Mouse (Mus musculus) embryonic facial prominence, embryonic 15.5 days (tissue): ENCODE data around the gene Wnt10a. TPM values are rescaled to one million over a fixed set of nuclear protein-coding genes. Genes with fewer than 3 reads are reported as not detected.

Experiments
- ATAC-seq: fragments of 200-750 bp; cut with Nextera tagmentation; 2 replicates; pipeline ENCODE4 v1.8.0; 2017; ENCODE audit warnings: low read depth, moderate TSS enrichment; ENCODE audit not compliant: insufficient number of reproducible peaks, low FRiP score, low TSS enrichment
- H3K27ac ChIP-seq: fragments of 300-500 bp; sonication (generic); replicated peaks from 2 replicates; pipeline ENCODE4 v1.5.1; 2015; ENCODE audit warnings: mild to moderate bottlenecking, inconsistent platforms
- H3K27me3 ChIP-seq: fragments of 300-500 bp; sonication (generic); 2 replicates; pipeline ENCODE4 v1.6.1; 2015; ENCODE audit warnings: inconsistent platforms
- H3K36me3 ChIP-seq: fragments of 300-500 bp; sonication (generic); 2 replicates; pipeline ENCODE4 v1.6.1; 2015; ENCODE audit warnings: mild to moderate bottlenecking, inconsistent platforms
- H3K4me1 ChIP-seq: fragments of 300-500 bp; sonication (generic); 2 replicates; pipeline ENCODE4 v1.6.1; 2015; ENCODE audit warnings: inconsistent platforms
- H3K4me2 ChIP-seq: fragments of 300-500 bp; sonication (generic); replicated peaks from 2 replicates; pipeline ENCODE4 v1.6.1; 2015; ENCODE audit warnings: mild to moderate bottlenecking, inconsistent platforms
- H3K4me3 ChIP-seq: fragments of 300-500 bp; sonication (generic); replicated peaks from 2 replicates; pipeline ENCODE4 v1.5.1; 2015; ENCODE audit warnings: mild to moderate bottlenecking, inconsistent platforms
- H3K9ac ChIP-seq: fragments of 300-500 bp; sonication (generic); 2 replicates; pipeline ENCODE4 v1.6.1; 2015; ENCODE audit warnings: inconsistent platforms
- H3K9me3 ChIP-seq: fragments of 300-500 bp; sonication (generic); replicated peaks from 2 replicates; pipeline ENCODE4 v1.6.1; 2016; ENCODE audit warnings: inconsistent platforms
- WGBS: fragments of 180-500 bp; shearing (Covaris S2); methylation state at CpG from one replicate; pipeline ENCODE4 v1.1.7; 2015; 5-methylcytosine and 5-hydroxymethylcytosine counted together
- polyA plus RNA-seq: library from polyadenylated mRNA; unstranded; fragments of >200 nt; fragmentation: Nextera tagmentation; extraction: Ambion mirVana; gene quantifications from 2 replicates; pipeline ENCODE4 v1.2.1, GENCODE M21; 2015

The Wnt10a gene
- polyA plus RNA-seq, 1 experiment from 2014 or later = 13.3 TPM

- H3K9ac ChIP-seq = 0 out of 2 replicates have a peak overlapping the region, but pooled peaks have one; percentile 35
- peak overlapping the region; percentile 92 for H3K4me2 ChIP-seq
- H3K4me1 ChIP-seq = peaks cover 47% of the 10 kb centered on the region
- H3K27ac ChIP-seq = no peak overlapping the region; the same call in 1 of the 2 replicates
- H3K27me3 ChIP-seq = peaks cover 56% of the 10 kb centered on the region
- H3K36me3 ChIP-seq = no peaks in the 10 kb centered on the region
- ATAC-seq = no peak
- peak overlapping the region; percentile 54 for H3K4me3 ChIP-seq
- no peaks in the 10 kb centered on the region for H3K9me3 ChIP-seq
- 3% methylated on average over 35 of the region's 35 CpGs for WGBS
Observed at GRCm38 (mm10) chr1:74770727-74771466, 20.4 kb upstream of the Wnt10a start.

- Histone ChIP-seq H3K27ac (no peak overlapping the region), H3K9me3 (no peaks in the 10 kb centered on the region), H3K4me1 (peaks cover 47% of the 10 kb centered on the region), H3K4me2 (peak overlapping the region; percentile 92), H3K4me3 (peak overlapping the region; percentile 54), H3K9ac (peak overlapping the region; percentile 35; the same call in 1 of the 2 replicates), H3K27me3 (peaks cover 56% of the 10 kb centered on the region), H3K36me3 (no peaks in the 10 kb centered on the region)
- peak; percentile 13; the same call in 1 of the 2 replicates for ATAC-seq
- 0% methylated on average over 25 of the region's 26 CpGs for WGBS
Observed at GRCm38 (mm10) chr1:74771467-74771844, 19.9 kb upstream of the Wnt10a start.

GRCm38 (mm10) chr1:74771845-74771930 lies 19.6 kb upstream of the Wnt10a start, which contains the start of gene Wnt6:
TSS of gene Wnt6 (plus strand) at chr1:74771892.
- Histone ChIP-seq H3K4me3 (peak within 1 kb of the TSS; percentile 54), H3K4me1 (peaks cover 47% of the 10 kb centered on the region), H3K9ac (peak within 1 kb of the TSS; percentile 35), H3K27me3 (peaks cover 56% of the 10 kb centered on the region), H3K27ac (peak within 1 kb of the TSS; percentile 69), H3K36me3 (no peaks in the 10 kb centered on the region), H3K9me3 (no peaks in the 10 kb centered on the region), H3K4me2 (peak within 1 kb of the TSS; percentile 92)
- WGBS = no CpG with 5 or more reads among the region's 8 CpGs
- ATAC-seq = no peak; the same call in 1 of the 2 replicates

GRCm38 (mm10) chr1:74771931-74772620 lies 19.2 kb upstream of the Wnt10a start:
- WGBS = under 1% methylated on average over 47 of the region's 51 CpGs
- H3K27ac ChIP-seq = peak overlapping the region; percentile 69
- ATAC-seq = 0 out of 2 replicates have a peak, but pooled peaks have one; percentile 7

GRCm38 (mm10) chr1:74773136-74773535 lies 18.2 kb upstream of the Wnt10a start:
- WGBS = under 1% methylated on average over 15 of the region's 15 CpGs
- Histone ChIP-seq H3K4me2 (peak overlapping the region; percentile 92), H3K27me3 (peaks cover 56% of the 10 kb centered on the region), H3K4me1 (peaks cover 47% of the 10 kb centered on the region), H3K9me3 (no peaks in the 10 kb centered on the region), H3K27ac (0 out of 2 replicates have a peak overlapping the region, but pooled peaks have one; percentile 69), H3K9ac (no peak overlapping the region), H3K36me3 (no peaks in the 10 kb centered on the region), H3K4me3 (peak overlapping the region; percentile 54)
- peak; percentile 86 for ATAC-seq

More at GRCm38 (mm10) chr1:74771931-74772620, 19.2 kb upstream of the Wnt10a start:
- Histone ChIP-seq H3K4me2 (peak overlapping the region; percentile 92), H3K4me1 (peaks cover 47% of the 10 kb centered on the region), H3K9ac (peak overlapping the region; percentile 35), H3K9me3 (no peaks in the 10 kb centered on the region), H3K27me3 (peaks cover 56% of the 10 kb centered on the region), H3K36me3 (no peaks in the 10 kb centered on the region), H3K4me3 (peak overlapping the region; percentile 54)

GRCm38 (mm10) chr1:74774062-74774461 lies 17.3 kb upstream of the Wnt10a start:
- peaks cover 47% of the 10 kb centered on the region for H3K4me1 ChIP-seq
- no peak overlapping the region for H3K27ac ChIP-seq
- WGBS = 16% methylated on average over 7 of the region's 7 CpGs
- H3K27me3 ChIP-seq = peaks cover 51% of the 10 kb centered on the region
- H3K9me3 ChIP-seq = no peaks in the 10 kb centered on the region
- peak overlapping the region; percentile 92 for H3K4me2 ChIP-seq
- ATAC-seq = no peak
- no peak overlapping the region for H3K9ac ChIP-seq
- peak overlapping the region; percentile 54 for H3K4me3 ChIP-seq
- no peaks in the 10 kb centered on the region for H3K36me3 ChIP-seq

GRCm38 (mm10) chr1:74775816-74776215 lies 15.5 kb upstream of the Wnt10a start:
- no peak overlapping the region for H3K9ac ChIP-seq
- 13% methylated on average over 5 of the region's 5 CpGs for WGBS
- peaks cover 44% of the 10 kb centered on the region for H3K27me3 ChIP-seq

GRCm38 (mm10) chr1:74778934-74779486 lies 12.3 kb upstream of the Wnt10a start:
- Histone ChIP-seq H3K9me3 (no peaks in the 10 kb centered on the region), H3K4me3 (no peak overlapping the region), H3K27me3 (peaks cover 52% of the 10 kb centered on the region), H3K4me1 (peaks cover 33% of the 10 kb centered on the region), H3K27ac (no peak overlapping the region), H3K9ac (no peak overlapping the region), H3K36me3 (no peaks in the 10 kb centered on the region), H3K4me2 (no peak overlapping the region)
- WGBS = 37% methylated on average over 3 of the region's 3 CpGs
- no peak for ATAC-seq

More at GRCm38 (mm10) chr1:74775816-74776215, 15.5 kb upstream of the Wnt10a start:
- no peak overlapping the region for H3K4me3 ChIP-seq
- H3K27ac ChIP-seq = no peak overlapping the region; the same call in 1 of the 2 replicates
- no peaks in the 10 kb centered on the region for H3K9me3 ChIP-seq
- H3K4me1 ChIP-seq = peaks cover 32% of the 10 kb centered on the region
- no peak for ATAC-seq
- H3K4me2 ChIP-seq = peak overlapping the region; percentile 20
- H3K36me3 ChIP-seq = no peaks in the 10 kb centered on the region

GRCm38 (mm10) chr1:74782045-74782444 lies 9.3 kb upstream of the Wnt10a start:
- Histone ChIP-seq H3K9me3 (no peaks in the 10 kb centered on the region), H3K9ac (no peak overlapping the region), H3K4me3 (no peak overlapping the region), H3K36me3 (no peaks in the 10 kb centered on the region), H3K27ac (no peak overlapping the region), H3K4me2 (peak overlapping the region; percentile 11; the same call in 1 of the 2 replicates), H3K27me3 (peaks cover 68% of the 10 kb centered on the region), H3K4me1 (peaks cover 35% of the 10 kb centered on the region)
- WGBS = 18% methylated on average over 14 of the region's 14 CpGs
- no peak for ATAC-seq

- H3K9me3 ChIP-seq = no peaks in the 10 kb centered on the region
- no peaks in the 10 kb centered on the region for H3K36me3 ChIP-seq
- 6% methylated on average over 13 of the region's 13 CpGs for WGBS
- no peak overlapping the region for H3K27ac ChIP-seq
- ATAC-seq = no peak
- H3K27me3 ChIP-seq = peaks cover 73% of the 10 kb centered on the region
- H3K4me3 ChIP-seq = peak overlapping the region; percentile 44
- H3K4me1 ChIP-seq = peaks cover 41% of the 10 kb centered on the region
- H3K4me2 ChIP-seq = peak overlapping the region; percentile 87
- no peak overlapping the region for H3K9ac ChIP-seq
Observed at GRCm38 (mm10) chr1:74783554-74783953, 7.8 kb upstream of the Wnt10a start.

- under 1% methylated on average over 67 of the region's 67 CpGs for WGBS
- peak overlapping the region; percentile 87 for H3K4me2 ChIP-seq
- peaks cover 73% of the 10 kb centered on the region for H3K27me3 ChIP-seq
- ATAC-seq = no peak
- H3K36me3 ChIP-seq = no peaks in the 10 kb centered on the region
- 0 out of 2 replicates have a peak overlapping the region, but pooled peaks have one; percentile 7 for H3K9ac ChIP-seq
- H3K27ac ChIP-seq = no peak overlapping the region
- no peaks in the 10 kb centered on the region for H3K9me3 ChIP-seq
- peaks cover 47% of the 10 kb centered on the region for H3K4me1 ChIP-seq
- peak overlapping the region; percentile 44 for H3K4me3 ChIP-seq
Observed at GRCm38 (mm10) chr1:74784041-74784759, 7.1 kb upstream of the Wnt10a start.
